Mouse (Mus musculus) spleen, embryonic (tissue): ENCODE results near the gene Cox6a2.

Source experiments
- CTCF ChIA-PET: fragments of 350-600 bp; sonication (Branson Sonifier 250); formaldehyde crosslinking; loops from one replicate; lab custom pipeline; 2022; lab: Charles Lee

The Cox6a2 gene

GRCm38 (mm10) chr7:128206152-128206551 lies at the start of gene Cox6a2:
TSS of gene Cox6a2 (minus strand) at chr7:128206387.
- CTCF ChIA-PET, result no interaction called here

DNA sequence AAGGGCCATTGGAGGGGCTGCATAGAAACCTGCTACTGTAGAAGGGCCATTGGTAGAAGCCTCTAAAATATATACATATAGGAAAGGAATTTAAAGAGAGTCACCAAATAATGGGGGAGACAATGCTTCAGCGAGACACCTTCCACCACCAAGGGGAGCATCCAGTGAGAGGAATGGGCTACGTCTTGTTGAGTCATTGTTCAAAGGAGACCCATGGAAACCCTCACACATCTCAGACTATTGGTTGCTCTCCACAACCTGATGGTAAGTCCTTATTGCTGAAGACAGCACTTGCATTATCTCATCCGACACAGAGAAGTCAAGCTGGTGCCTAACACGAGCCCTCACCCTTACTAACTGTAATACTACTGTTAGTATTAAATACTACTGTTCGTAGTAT lies 49.6 kb upstream of the Cox6a2 start:
- CTCF ChIA-PET, result no interaction called here

DNA sequence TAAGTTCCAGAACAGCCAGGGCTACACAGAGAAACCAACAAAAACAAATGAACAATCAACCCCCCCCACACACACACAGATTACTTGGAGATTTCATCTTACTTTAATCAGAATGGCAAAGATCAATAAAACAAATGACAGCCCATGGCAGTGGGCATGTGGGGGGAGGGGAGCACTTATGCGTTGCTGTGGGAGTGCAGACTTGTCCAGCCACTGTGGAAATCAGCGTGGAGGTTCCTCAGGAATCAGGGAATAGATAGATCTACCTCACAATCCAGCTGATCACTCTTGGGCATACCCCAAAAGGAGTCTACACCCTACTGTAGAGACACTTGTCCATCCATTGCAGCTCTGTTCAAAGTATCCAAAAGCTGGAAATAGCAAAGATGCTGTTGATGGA lies 48.8 kb upstream of the Cox6a2 start:
- CTCF ChIA-PET, result no interaction called here

GRCm38 (mm10) chr7:128252609-128253008 lies 46.4 kb upstream of the Cox6a2 start:
- CTCF ChIA-PET, result no interaction called here

DNA sequence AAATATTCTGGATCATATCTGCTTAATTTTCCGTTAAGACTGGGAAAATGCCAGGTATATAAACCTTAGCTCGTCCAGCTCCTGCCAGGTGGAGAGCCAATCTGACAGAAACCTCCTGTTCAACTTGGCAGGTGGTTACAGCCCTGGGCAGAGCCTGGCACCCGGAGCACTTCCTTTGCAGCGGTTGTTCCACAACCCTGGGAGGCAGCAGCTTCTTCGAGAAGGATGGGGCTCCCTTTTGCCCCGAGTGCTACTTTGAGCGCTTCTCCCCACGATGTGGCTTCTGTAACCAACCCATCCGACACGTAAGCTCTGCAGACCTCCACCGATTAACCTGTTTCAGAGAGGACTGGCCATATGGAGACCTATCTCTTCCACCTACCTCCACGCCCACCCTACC lies 45.8 kb upstream of the Cox6a2 start:
- CTCF ChIA-PET, result no interaction called here

DNA sequence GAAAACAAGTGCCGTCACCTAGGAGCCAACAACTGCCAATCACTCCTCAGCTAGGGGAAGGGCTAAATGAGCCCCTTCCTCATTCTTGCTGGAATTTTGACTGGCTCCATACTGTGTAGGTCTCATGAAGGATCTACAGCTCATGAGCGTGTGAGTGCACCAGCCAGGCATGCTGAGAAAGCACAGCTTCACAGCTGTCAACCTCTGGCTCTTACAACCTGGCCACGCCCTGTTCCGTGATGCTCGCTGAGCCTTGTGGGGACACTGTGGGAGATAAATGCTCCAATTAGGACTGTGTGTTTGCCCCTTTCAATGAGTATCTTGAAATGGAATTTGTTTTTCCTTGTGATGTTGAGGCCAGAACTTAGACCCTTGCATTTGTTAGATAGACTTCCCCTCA lies 43.8 kb upstream of the Cox6a2 start:
- CTCF ChIA-PET, result no interaction called here

GRCm38 (mm10) chr7:128248081-128249042 lies 42.2 kb upstream of the Cox6a2 start:
- CTCF ChIA-PET, result no interaction called here

DNA sequence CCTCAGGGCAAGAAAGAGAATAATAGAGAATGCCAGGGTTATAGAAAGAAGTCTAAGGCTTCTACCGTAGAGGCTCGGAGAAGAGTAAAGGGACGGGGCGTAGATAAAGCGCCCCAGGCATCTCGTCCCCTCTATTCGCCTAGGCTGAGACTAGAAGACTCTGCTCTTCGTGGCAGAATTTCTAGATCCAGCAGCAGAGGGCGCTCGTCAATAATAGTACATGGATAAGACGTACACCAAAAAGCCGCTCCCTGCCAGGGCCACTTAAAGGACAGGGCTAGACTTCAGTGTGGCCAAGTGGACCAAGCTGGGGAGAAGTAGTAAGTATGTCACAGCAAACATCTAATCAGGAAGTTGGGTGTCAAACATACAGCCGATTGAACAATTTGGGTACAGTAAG lies 41.3 kb upstream of the Cox6a2 start:
- CTCF ChIA-PET, result no interaction called here

- CTCF ChIA-PET, result interaction anchor here (0.6 kb wide), 1 partner anchor 88 kb away, joined by 13 read pairs; no protein-coding TSS in a partner anchor
These were observed 40.6 kb upstream of the Cox6a2 start, which contains the start of gene Tgfb1i1 for GRCm38 (mm10) chr7:128246496-128247391. TSS of gene Tgfb1i1 (plus strand) at chr7:128246812.

GRCm38 (mm10) chr7:128245547-128245946 lies 39.4 kb upstream of the Cox6a2 start:
- CTCF ChIA-PET, result no interaction called here

DNA sequence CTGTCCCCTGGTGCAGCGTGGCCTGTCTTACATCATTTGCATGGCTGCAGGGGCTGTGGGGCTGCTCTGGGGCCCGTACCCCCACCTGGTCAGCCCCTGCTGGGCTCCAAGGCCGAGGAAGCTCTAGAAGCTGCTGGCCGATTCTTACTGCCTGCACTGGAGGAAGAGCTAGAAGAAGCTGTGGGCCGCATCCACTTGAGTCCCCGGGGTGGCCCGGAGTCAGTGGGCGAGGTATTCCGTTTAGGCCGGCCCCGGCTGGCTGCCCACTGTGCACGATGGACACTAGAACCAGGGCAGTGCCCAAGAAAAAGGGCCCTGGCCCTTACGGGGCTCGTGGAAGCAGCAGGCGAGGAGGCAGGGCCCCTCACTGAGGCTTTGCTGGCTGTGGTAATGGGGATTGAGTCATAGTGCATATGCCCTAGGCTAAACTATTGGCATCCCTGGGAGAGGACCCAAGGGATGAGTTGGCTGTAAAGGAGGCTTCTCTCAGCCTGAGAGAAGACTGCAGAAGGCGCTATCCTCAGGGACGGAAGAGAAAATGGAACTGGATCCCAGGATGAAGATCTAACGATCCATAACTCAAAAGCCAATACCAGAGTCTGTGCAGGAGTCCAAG lies 38.3 kb upstream of the Cox6a2 start:
- CTCF ChIA-PET, result no interaction called here

GRCm38 (mm10) chr7:128243921-128244320 lies 37.7 kb upstream of the Cox6a2 start:
- CTCF ChIA-PET, result interaction anchor here (0.7 kb wide), 1 partner anchor 224 kb away, joined by 4 read pairs; no protein-coding TSS in a partner anchor

- CTCF ChIA-PET, result no interaction called here
These were observed 36.1 kb upstream of the Cox6a2 start for GRCm38 (mm10) chr7:128242331-128242730.

- CTCF ChIA-PET, result no interaction called here
These were observed 34.1 kb upstream of the Cox6a2 start for GRCm38 (mm10) chr7:128240131-128240784.

GRCm38 (mm10) chr7:128238991-128239390 lies 32.8 kb upstream of the Cox6a2 start:
- CTCF ChIA-PET, result no interaction called here

- CTCF ChIA-PET, result no interaction called here
These were observed 32.0 kb upstream of the Cox6a2 start, which contains the start of gene 9130023H24Rik for GRCm38 (mm10) chr7:128237927-128238778. TSS of gene 9130023H24Rik (minus strand) at chr7:128238031.

DNA sequence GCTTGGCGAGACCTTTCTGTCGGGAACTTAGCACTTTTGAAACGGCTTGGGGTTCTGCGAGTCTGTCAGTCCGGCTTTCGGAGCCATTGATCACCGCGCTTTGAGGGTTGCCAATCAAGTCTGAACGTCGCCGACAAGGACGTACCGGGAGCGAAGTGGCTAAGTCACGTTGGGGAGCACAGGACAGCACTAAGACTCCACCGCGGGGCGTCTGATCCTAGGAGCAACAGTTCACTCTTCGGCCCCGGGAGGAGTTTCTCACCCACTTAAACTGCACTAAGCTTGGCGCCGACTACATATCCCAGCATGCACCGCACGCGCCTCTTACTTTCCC lies 31.4 kb upstream of the Cox6a2 start:
- CTCF ChIA-PET, result no interaction called here

- CTCF ChIA-PET, result no interaction called here
These were observed 30.8 kb upstream of the Cox6a2 start, which contains the start of gene Armc5 for GRCm38 (mm10) chr7:128236856-128237592. TSS of gene Armc5 (plus strand) at chr7:128237342.

- CTCF ChIA-PET, result interaction anchor here (0.6 kb wide), 1 partner anchor 10 kb away, joined by 12 read pairs; no protein-coding TSS in a partner anchor
These were observed 30.2 kb upstream of the Cox6a2 start for GRCm38 (mm10) chr7:128236426-128236825.
